Mouse (Mus musculus) midbrain, postnatal 0 days (tissue): ENCODE results near the gene Mrpl1. TPM values are rescaled to one million over a fixed set of nuclear protein-coding genes. Genes with fewer than 3 reads are reported as not detected.

Experiments
- ATAC-seq: fragments of 200-750 bp; cut with Nextera tagmentation; 2 replicates; pipeline ENCODE4 v1.8.0; 2017; ENCODE audit warnings: moderate number of reproducible peaks, mild to moderate bottlenecking, moderate TSS enrichment, moderate library complexity; ENCODE audit not compliant: low FRiP score
- DNase-seq: peaks from one replicate; pipeline ENCODE4 v3.0.0-alpha.2; 2015; ENCODE audit warnings: low spot score
- H3K27ac ChIP-seq: fragments of 300-500 bp; sonication (generic); 2 replicates; pipeline ENCODE4 v1.5.1; 2014; ENCODE audit warnings: low read depth, mild to moderate bottlenecking, low read length, mixed read lengths
- H3K27me3 ChIP-seq: fragments of 300-500 bp; sonication (generic); 2 replicates; pipeline ENCODE4 v1.6.1; 2014; ENCODE audit warnings: low read length, control low read depth, mixed read lengths; ENCODE audit not compliant: insufficient read depth
- H3K36me3 ChIP-seq: fragments of 300-500 bp; sonication (generic); 2 replicates; pipeline ENCODE4 v1.6.1; 2014; ENCODE audit warnings: low read length, control low read depth, mixed read lengths; ENCODE audit not compliant: insufficient read depth
- H3K4me1 ChIP-seq: fragments of 300-500 bp; sonication (generic); 2 replicates; pipeline ENCODE4 v1.6.1; 2014; ENCODE audit warnings: mild to moderate bottlenecking, control low read depth, antibody characterized with exemption, low read length, mixed read lengths; ENCODE audit not compliant: insufficient read depth
- H3K4me2 ChIP-seq: fragments of 300-500 bp; sonication (generic); 2 replicates; pipeline ENCODE4 v1.6.1; 2014; ENCODE audit warnings: low read depth, mild to moderate bottlenecking, low read length, mixed read lengths; ENCODE audit not compliant: poor library complexity, severe bottlenecking
- H3K4me3 ChIP-seq: fragments of 300-500 bp; sonication (generic); 2 replicates; pipeline ENCODE4 v1.5.1; 2014; ENCODE audit warnings: low read depth, mild to moderate bottlenecking, low read length, moderate library complexity
- H3K9ac ChIP-seq: fragments of 300-500 bp; sonication (generic); replicated peaks from 2 replicates; pipeline ENCODE4 v1.6.1; 2014; ENCODE audit warnings: mild to moderate bottlenecking, low read length, moderate library complexity, mixed read lengths; ENCODE audit not compliant: poor library complexity, severe bottlenecking
- H3K9me3 ChIP-seq: fragments of 300-500 bp; sonication (generic); 2 replicates; pipeline ENCODE4 v1.6.1; 2016; ENCODE audit warnings: low read length, control low read depth
- CTCF ChIP-seq: IDR thresholded peaks from 2 replicates; pipeline ENCODE4 v1.5.1; 2016; ENCODE audit warnings: antibody characterized with exemption, mild to moderate bottlenecking
- WGBS: fragments of 180-500 bp; shearing (Covaris S2); extraction: QIAGEN DNeasy Blood & Tissue Kit; methylation state at CpG from one replicate; pipeline ENCODE4 v1.1.7; 2014; 5-methylcytosine and 5-hydroxymethylcytosine counted together
- polyA plus RNA-seq: library from polyadenylated mRNA; unstranded; fragments of >200 nt; fragmentation: Nextera tagmentation; extraction: Ambion mirVana; gene quantifications from 2 replicates; pipeline ENCODE4 v1.2.1, GENCODE M21; 2015
- total RNA-seq: library from RNA; depleted of rRNA; stranded (reverse); fragments of >200 nt; gene quantifications from 2 replicates; pipeline ENCODE4 v1.2.3, GENCODE M21; 2014

The Mrpl1 gene
- total and polyA plus RNA-seq, 2 experiments from 2014 or later = 11.5 to 21.9 TPM

- Histone ChIP-seq H3K9ac (no peak overlapping the region), H3K27ac (no peak overlapping the region), H3K4me2 (no peak overlapping the region), H3K4me3 (no peak overlapping the region), H3K36me3 (no peaks in the 10 kb centered on the region), H3K4me1 (no peaks in the 10 kb centered on the region), H3K9me3 (no peaks in the 10 kb centered on the region), H3K27me3 (no peaks in the 10 kb centered on the region)
- TF ChIP-seq CTCF = no peak
- WGBS = 65% methylated on average over 6 of the region's 6 CpGs
- ATAC-seq (no peak), DNase-seq (peak; percentile 38)
These were observed 11.0 kb upstream of the Mrpl1 start for GRCm38 (mm10) chr5:96198271-96198670.

- Histone ChIP-seq H3K36me3 (no peaks in the 10 kb centered on the region), H3K27me3 (no peaks in the 10 kb centered on the region), H3K4me1 (no peaks in the 10 kb centered on the region), H3K4me2 (no peak overlapping the region), H3K4me3 (no peak overlapping the region), H3K27ac (no peak overlapping the region), H3K9ac (no peak overlapping the region), H3K9me3 (no peaks in the 10 kb centered on the region)
- no peak for ATAC-seq
- TF ChIP-seq CTCF = no peak
- 80% methylated on average over 3 of the region's 3 CpGs for WGBS
- DNase-seq = no peak
These were observed 9.0 kb upstream of the Mrpl1 start for GRCm38 (mm10) chr5:96200269-96200668.

GRCm38 (mm10) chr5:96201462-96202154 lies 7.7 kb upstream of the Mrpl1 start:
- Histone ChIP-seq H3K4me2 (no peak overlapping the region), H3K27me3 (no peaks in the 10 kb centered on the region), H3K27ac (no peak overlapping the region), H3K9ac (no peak overlapping the region), H3K4me3 (no peak overlapping the region), H3K36me3 (no peaks in the 10 kb centered on the region), H3K9me3 (no peaks in the 10 kb centered on the region), H3K4me1 (no peaks in the 10 kb centered on the region)
- no peak for DNase-seq
- 80% methylated on average over 10 of the region's 10 CpGs for WGBS
- TF ChIP-seq CTCF = no peak
- ATAC-seq = no peak

GRCm38 (mm10) chr5:96206897-96207296 lies 2.4 kb upstream of the Mrpl1 start:
- DNase-seq = peak; percentile 38

GRCm38 (mm10) chr5:96207531-96207930 lies 1.8 kb upstream of the Mrpl1 start:
- no peak overlapping the region for H3K4me2 ChIP-seq
- ATAC-seq (no peak), DNase-seq (no peak)
- H3K4me1 ChIP-seq = peaks cover 3% of the 10 kb centered on the region; the same call in 1 of the 2 replicates
- H3K4me3 ChIP-seq = no peak overlapping the region
- no peaks in the 10 kb centered on the region for H3K36me3 ChIP-seq
- WGBS = 50% methylated on average over 2 of the region's 2 CpGs
- H3K9me3 ChIP-seq = no peaks in the 10 kb centered on the region
- H3K27me3 ChIP-seq = no peaks in the 10 kb centered on the region
- H3K27ac ChIP-seq = no peak overlapping the region
- no peak for TF ChIP-seq CTCF
- H3K9ac ChIP-seq = no peak overlapping the region

More at GRCm38 (mm10) chr5:96206897-96207296, 2.4 kb upstream of the Mrpl1 start:
- Histone ChIP-seq H3K27ac (no peak overlapping the region), H3K4me3 (no peak overlapping the region), H3K4me1 (peaks cover 3% of the 10 kb centered on the region; the same call in 1 of the 2 replicates), H3K36me3 (no peaks in the 10 kb centered on the region), H3K27me3 (no peaks in the 10 kb centered on the region), H3K4me2 (no peak overlapping the region), H3K9me3 (no peaks in the 10 kb centered on the region), H3K9ac (no peak overlapping the region)
- TF ChIP-seq CTCF = no peak
- no peak for ATAC-seq
- 30% methylated on average over 2 of the region's 2 CpGs for WGBS

- 63% methylated on average over 4 of the region's 4 CpGs for WGBS
- no peak for DNase-seq
- Histone ChIP-seq H3K4me2 (no peak overlapping the region), H3K27me3 (no peaks in the 10 kb centered on the region), H3K4me3 (no peak overlapping the region), H3K36me3 (no peaks in the 10 kb centered on the region), H3K9me3 (no peaks in the 10 kb centered on the region), H3K27ac (no peak overlapping the region), H3K9ac (no peak overlapping the region), H3K4me1 (peaks cover 3% of the 10 kb centered on the region; the same call in 1 of the 2 replicates)
- TF ChIP-seq CTCF = no peak
- no peak for ATAC-seq
These were observed 750 bp upstream of the Mrpl1 start for GRCm38 (mm10) chr5:96208543-96208942.
